Mouse (Mus musculus): ENCODE results near the gene Ppt2. TPM values are rescaled to one million over a fixed set of nuclear protein-coding genes. Genes with fewer than 3 reads are reported as not detected.

The Ppt2 gene
- polyA plus RNA-seq, 1 experiment, result 12.7 TPM

- Histone ChIP-seq H3K27me3 (ENCODE audit: control insufficient read depth, insufficient read depth, insufficient read length) (peaks cover 41% of the 10 kb centered on the region), H3K79me2 (ENCODE audit: control insufficient read depth, insufficient read depth) (no peaks in the 10 kb centered on the region), H3K4me3 (ENCODE audit: insufficient read depth, poor library complexity, severe bottlenecking) (no peak overlapping the region), H3K79me3 (ENCODE audit: low read depth) (no peaks in the 10 kb centered on the region), H3K36me3 (ENCODE audit: control insufficient read depth, insufficient read depth) (no peaks in the 10 kb centered on the region), H3ac (ENCODE audit: control insufficient read depth, insufficient read length, low read depth) (no peak overlapping the region)
- no peak for TF ChIP-seq CTCF (IDR thresholded peaks at IDR 0.05; ENCODE audit: control insufficient read depth, insufficient read depth, insufficient read length)
- no peak for TF ChIP-seq MAX (IDR thresholded peaks at IDR 0.05)
Measured at GRCm38 (mm10) chr17:34659181-34659896, 31.0 kb upstream of the Ppt2 start.

- peaks cover 37% of the 10 kb centered on the region for H3K27me3 ChIP-seq (ENCODE audit: control insufficient read depth, insufficient read depth, insufficient read length)
- TF ChIP-seq MAX (IDR thresholded peaks at IDR 0.05), result no peak
- no peak for TF ChIP-seq CTCF (IDR thresholded peaks at IDR 0.05; ENCODE audit: control insufficient read depth, insufficient read depth, insufficient read length)
- no peak for TF ChIP-seq USF1 (IDR thresholded peaks at IDR 0.05; ENCODE audit: low read depth)
- TF ChIP-seq CEBPB (IDR thresholded peaks at IDR 0.05; ENCODE audit: low read depth), result no peak
- TF ChIP-seq FOSL1 (IDR thresholded peaks at IDR 0.05; ENCODE audit: insufficient read depth, low read length, poor library complexity, severe bottlenecking), result no peak
- no peak for TF ChIP-seq MYOG (IDR thresholded peaks at IDR 0.05; ENCODE audit: control insufficient read depth, extremely low read depth, insufficient read length)
- no peak for TF ChIP-seq MYOD1 (IDR thresholded peaks at IDR 0.05; ENCODE audit: control insufficient read depth, insufficient read length, low read depth)
Measured at GRCm38 (mm10) chr17:34658591-34658990, 30.3 kb upstream of the Ppt2 start.

GRCm38 (mm10) chr17:34658145-34658544, 29.8 kb upstream of the Ppt2 start:
- H3K36me3 ChIP-seq (ENCODE audit: control insufficient read depth, insufficient read depth), result peaks cover under 1% of the 10 kb centered on the region
- no peak overlapping the region for H3ac ChIP-seq (ENCODE audit: control insufficient read depth, insufficient read length, low read depth)
- H3K79me2 ChIP-seq (ENCODE audit: control insufficient read depth, insufficient read depth), result no peaks in the 10 kb centered on the region
- peaks cover 33% of the 10 kb centered on the region for H3K27me3 ChIP-seq (ENCODE audit: control insufficient read depth, insufficient read depth, insufficient read length)
- TF ChIP-seq MYOG (IDR thresholded peaks at IDR 0.05; ENCODE audit: control insufficient read depth, extremely low read depth, insufficient read length) (no peak), USF1 (IDR thresholded peaks at IDR 0.05; ENCODE audit: low read depth) (no peak), FOSL1 (IDR thresholded peaks at IDR 0.05; ENCODE audit: insufficient read depth, low read length, poor library complexity, severe bottlenecking) (no peak), CTCF (IDR thresholded peaks at IDR 0.05; ENCODE audit: control insufficient read depth, insufficient read depth, insufficient read length) (no peak), MAX (IDR thresholded peaks at IDR 0.05) (no peak), CEBPB (IDR thresholded peaks at IDR 0.05; ENCODE audit: low read depth) (no peak), MYOD1 (IDR thresholded peaks at IDR 0.05; ENCODE audit: control insufficient read depth, insufficient read length, low read depth) (no peak)
- H3K79me3 ChIP-seq (ENCODE audit: low read depth), result no peaks in the 10 kb centered on the region
- H3K4me3 ChIP-seq (ENCODE audit: insufficient read depth, poor library complexity, severe bottlenecking), result no peak overlapping the region

More at GRCm38 (mm10) chr17:34658591-34658990, 30.3 kb upstream of the Ppt2 start:
- Histone ChIP-seq H3K79me3 (ENCODE audit: low read depth) (no peaks in the 10 kb centered on the region), H3K4me3 (ENCODE audit: insufficient read depth, poor library complexity, severe bottlenecking) (no peak overlapping the region), H3K36me3 (ENCODE audit: control insufficient read depth, insufficient read depth) (no peaks in the 10 kb centered on the region), H3K79me2 (ENCODE audit: control insufficient read depth, insufficient read depth) (no peaks in the 10 kb centered on the region), H3ac (ENCODE audit: control insufficient read depth, insufficient read length, low read depth) (no peak overlapping the region)

GRCm38 (mm10) chr17:34657271-34657670, 29.0 kb upstream of the Ppt2 start:
- no peaks in the 10 kb centered on the region for H3K79me2 ChIP-seq (ENCODE audit: control insufficient read depth, insufficient read depth)
- no peak for TF ChIP-seq MYOG (IDR thresholded peaks at IDR 0.05; ENCODE audit: control insufficient read depth, extremely low read depth, insufficient read length)
- no peak for TF ChIP-seq CTCF (IDR thresholded peaks at IDR 0.05; ENCODE audit: control insufficient read depth, insufficient read depth, insufficient read length)
- TF ChIP-seq CEBPB (IDR thresholded peaks at IDR 0.05; ENCODE audit: low read depth), result no peak
- no peak for TF ChIP-seq FOSL1 (IDR thresholded peaks at IDR 0.05; ENCODE audit: insufficient read depth, low read length, poor library complexity, severe bottlenecking)
- TF ChIP-seq MAX (IDR thresholded peaks at IDR 0.05), result no peak
- no peak for TF ChIP-seq USF1 (IDR thresholded peaks at IDR 0.05; ENCODE audit: low read depth)
- TF ChIP-seq MYOD1 (IDR thresholded peaks at IDR 0.05; ENCODE audit: control insufficient read depth, insufficient read length, low read depth), result no peak
- no peak overlapping the region for H3ac ChIP-seq (ENCODE audit: control insufficient read depth, insufficient read length, low read depth)
- peaks cover 28% of the 10 kb centered on the region for H3K27me3 ChIP-seq (ENCODE audit: control insufficient read depth, insufficient read depth, insufficient read length)
- no peaks in the 10 kb centered on the region for H3K79me3 ChIP-seq (ENCODE audit: low read depth)
- H3K4me3 ChIP-seq (ENCODE audit: insufficient read depth, poor library complexity, severe bottlenecking), result no peak overlapping the region
- H3K36me3 ChIP-seq (ENCODE audit: control insufficient read depth, insufficient read depth), result peaks cover 7% of the 10 kb centered on the region

GRCm38 (mm10) chr17:34656666-34657065, 28.4 kb upstream of the Ppt2 start:
- Histone ChIP-seq H3K79me3 (ENCODE audit: low read depth) (no peaks in the 10 kb centered on the region), H3K27me3 (ENCODE audit: control insufficient read depth, insufficient read depth, insufficient read length) (peaks cover 28% of the 10 kb centered on the region), H3ac (ENCODE audit: control insufficient read depth, insufficient read length, low read depth) (no peak overlapping the region), H3K36me3 (ENCODE audit: control insufficient read depth, insufficient read depth) (peaks cover 7% of the 10 kb centered on the region), H3K79me2 (ENCODE audit: control insufficient read depth, insufficient read depth) (no peaks in the 10 kb centered on the region), H3K4me3 (ENCODE audit: insufficient read depth, poor library complexity, severe bottlenecking) (no peak overlapping the region)
- TF ChIP-seq CTCF (IDR thresholded peaks at IDR 0.05; ENCODE audit: control insufficient read depth, insufficient read depth, insufficient read length), result no peak
- TF ChIP-seq MYOG (IDR thresholded peaks at IDR 0.05; ENCODE audit: control insufficient read depth, extremely low read depth, insufficient read length), result no peak
- no peak for TF ChIP-seq MYOD1 (IDR thresholded peaks at IDR 0.05; ENCODE audit: control insufficient read depth, insufficient read length, low read depth)
- TF ChIP-seq USF1 (IDR thresholded peaks at IDR 0.05; ENCODE audit: low read depth), result no peak
- TF ChIP-seq FOSL1 (IDR thresholded peaks at IDR 0.05; ENCODE audit: insufficient read depth, low read length, poor library complexity, severe bottlenecking), result no peak
- TF ChIP-seq CEBPB (IDR thresholded peaks at IDR 0.05; ENCODE audit: low read depth), result no peak
- TF ChIP-seq MAX (IDR thresholded peaks at IDR 0.05), result no peak

- Histone ChIP-seq H3K27me3 (ENCODE audit: control insufficient read depth, insufficient read depth, insufficient read length) (peaks cover 22% of the 10 kb centered on the region), H3K36me3 (ENCODE audit: control insufficient read depth, insufficient read depth) (peaks cover 7% of the 10 kb centered on the region), H3ac (ENCODE audit: control insufficient read depth, insufficient read length, low read depth) (peak overlapping the region; percentile 28), H3K79me2 (ENCODE audit: control insufficient read depth, insufficient read depth) (no peaks in the 10 kb centered on the region), H3K79me3 (ENCODE audit: low read depth) (no peaks in the 10 kb centered on the region), H3K4me3 (ENCODE audit: insufficient read depth, poor library complexity, severe bottlenecking) (no peak overlapping the region)
- TF ChIP-seq MYOG (IDR thresholded peaks at IDR 0.05; ENCODE audit: control insufficient read depth, extremely low read depth, insufficient read length), result no peak
- TF ChIP-seq CTCF (IDR thresholded peaks at IDR 0.05; ENCODE audit: control insufficient read depth, insufficient read depth, insufficient read length), result no peak
- TF ChIP-seq FOSL1 (IDR thresholded peaks at IDR 0.05; ENCODE audit: insufficient read depth, low read length, poor library complexity, severe bottlenecking), result no peak
- TF ChIP-seq USF1 (IDR thresholded peaks at IDR 0.05; ENCODE audit: low read depth), result peak; percentile 78
- peak; percentile 15 for TF ChIP-seq MAX (IDR thresholded peaks at IDR 0.05)
- TF ChIP-seq MYOD1 (IDR thresholded peaks at IDR 0.05; ENCODE audit: control insufficient read depth, insufficient read length, low read depth), result no peak
- no peak for TF ChIP-seq CEBPB (IDR thresholded peaks at IDR 0.05; ENCODE audit: low read depth)
Measured at GRCm38 (mm10) chr17:34655581-34655991, 27.3 kb upstream of the Ppt2 start.

Data from C2C12 (cell line).